Mouse (Mus musculus): ENCODE results near the gene Gm49383.
A peak's percentile ranks its signal among the peaks of the same experiment; 100 is the strongest.
"Not testable (repeated sequence)": the region's sequence is repeated elsewhere in the genome, so short reads cannot be mapped to it uniquely, and the experiment has no call there.

Gene Gm49383

GRCm38 (mm10) chr12:69163586-69163985 lies 33.3 kb downstream of the Gm49383 start:
- DNase-seq (ENCODE audit: low spot score), result not testable (repeated sequence)

- not testable (repeated sequence) for DNase-seq (ENCODE audit: low spot score)
Measured at GRCm38 (mm10) chr12:69160677-69161076, 36.2 kb downstream of the Gm49383 start.

GRCm38 (mm10) chr12:69159578-69159940 lies 37.3 kb downstream of the Gm49383 start:
- no peak for DNase-seq (ENCODE audit: low spot score)

- DNase-seq (ENCODE audit: low spot score), result peak; percentile 96
Measured at GRCm38 (mm10) chr12:69158765-69159577, 37.9 kb downstream of the Gm49383 start, which contains the start of gene Rps29. Gene Rps29 (minus strand): TSS chr12:69159186.

- no peak for DNase-seq (ENCODE audit: low spot score)
Measured at GRCm38 (mm10) chr12:69158366-69158764, 38.5 kb downstream of the Gm49383 start.

- DNase-seq (ENCODE audit: low spot score), result no peak
Measured at GRCm38 (mm10) chr12:69157107-69157506, 39.8 kb downstream of the Gm49383 start.

- DNase-seq (ENCODE audit: low spot score), result no peak
Measured at GRCm38 (mm10) chr12:69156436-69156835, 40.5 kb downstream of the Gm49383 start.

- DNase-seq (ENCODE audit: low spot score), result no peak
Measured at GRCm38 (mm10) chr12:69155923-69156322, 41.0 kb downstream of the Gm49383 start.

GRCm38 (mm10) chr12:69150049-69150448 lies 46.9 kb downstream of the Gm49383 start:
- DNase-seq (ENCODE audit: low spot score), result no peak

GRCm38 (mm10) chr12:69147166-69147735 lies 49.7 kb downstream of the Gm49383 start:
- no peak for DNase-seq (ENCODE audit: low spot score)

- no peak for DNase-seq (ENCODE audit: low spot score)
Measured at GRCm38 (mm10) chr12:69143460-69143859, 53.4 kb downstream of the Gm49383 start.

GRCm38 (mm10) chr12:69139841-69140240 lies 57.1 kb downstream of the Gm49383 start:
- no peak for DNase-seq (ENCODE audit: low spot score)

- no peak for DNase-seq (ENCODE audit: low spot score)
Measured at GRCm38 (mm10) chr12:69139201-69139600, 57.7 kb downstream of the Gm49383 start.
